Mouse (Mus musculus) ES-Bruce4 (cell line): ENCODE data around the gene Mre11a. TPM values are rescaled to one million over a fixed set of nuclear protein-coding genes. Genes with fewer than 3 reads are reported as not detected.
A peak's percentile ranks its signal among the peaks of the same experiment; 100 is the strongest.

ENCODE experiments used
- H3K27ac ChIP-seq: 2 replicates; pipeline ENCODE4 v1.5.1; 2012; ENCODE audit warnings: low read length, inconsistent platforms; ENCODE audit not compliant: insufficient read depth
- H3K27me3 ChIP-seq: 2 replicates; pipeline ENCODE4 v1.6.1; 2012; ENCODE audit warnings: mild to moderate bottlenecking, low read length, inconsistent platforms; ENCODE audit not compliant: control insufficient read depth, poor library complexity, insufficient read depth, severe bottlenecking
- H3K36me3 ChIP-seq: 2 replicates; pipeline ENCODE4 v1.6.1; 2012; ENCODE audit warnings: inconsistent platforms, mild to moderate bottlenecking, low read length, moderate library complexity; ENCODE audit not compliant: control insufficient read depth, poor library complexity, insufficient read depth, severe bottlenecking
- H3K4me1 ChIP-seq: one replicate; pipeline ENCODE4 v1.8.1; 2011; ENCODE audit warnings: low read length; ENCODE audit not compliant: control insufficient read depth, insufficient read depth
- H3K4me3 ChIP-seq: 2 replicates; pipeline ENCODE4 v1.5.1; 2011; ENCODE audit warnings: low read depth, mild to moderate bottlenecking, low read length
- H3K9ac ChIP-seq: 2 replicates; pipeline ENCODE4 v1.6.1; 2012; ENCODE audit warnings: low read depth, mild to moderate bottlenecking, inconsistent platforms; ENCODE audit not compliant: poor library complexity, severe bottlenecking
- H3K9me3 ChIP-seq: replicated peaks from 2 replicates; pipeline ENCODE4 v1.6.1; 2012; ENCODE audit warnings: mild to moderate bottlenecking, low read length, inconsistent platforms; ENCODE audit not compliant: control insufficient read depth, poor library complexity, insufficient read depth, severe bottlenecking
- CTCF ChIP-seq: IDR thresholded peaks from one replicate; pipeline ENCODE4 v1.8.1; 2011; ENCODE audit warnings: low read depth, low read length
- EP300 ChIP-seq: IDR thresholded peaks from 2 replicates; pipeline ENCODE4 v1.6.1; 2011; ENCODE audit warnings: low read depth, low read length; ENCODE audit not compliant: insufficient read depth
- POLR2A ChIP-seq: IDR thresholded peaks from one replicate; pipeline ENCODE4 v1.8.1; 2011; ENCODE audit warnings: low read length; ENCODE audit not compliant: insufficient read depth
- polyA plus RNA-seq: library from polyadenylated mRNA; stranded (reverse); fragments of >200 nt; gene quantifications from 2 replicates; pipeline ENCODE4 v1.2.4, GENCODE M21; 2011; ENCODE audit warnings: low read depth; ENCODE audit not compliant: missing spikeins, insufficient read depth, insufficient read length

The Mre11a gene
- polyA plus RNA-seq, 1 experiment = 142 TPM

DNA sequence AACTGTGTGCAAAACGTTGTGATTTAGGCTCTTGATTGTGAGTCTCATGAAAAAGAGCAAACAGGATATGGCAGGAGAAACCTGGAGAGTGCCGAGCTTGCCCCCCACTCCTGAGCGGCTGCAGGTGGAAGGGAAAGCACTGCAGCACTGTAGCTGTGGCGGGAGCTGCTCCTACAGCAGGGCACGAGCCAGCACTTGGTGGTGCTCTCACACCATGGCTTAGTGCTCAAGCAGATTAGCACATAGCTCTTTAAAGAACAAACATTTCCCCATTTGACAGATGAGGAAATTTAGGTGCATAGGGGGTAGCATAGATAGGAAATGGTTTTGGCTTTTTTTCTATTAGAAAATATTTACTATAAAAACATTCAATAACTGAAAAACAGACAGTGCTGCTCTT lies 47.6 kb downstream of the Mre11a start:
- Histone ChIP-seq H3K9me3 (no peaks in the 10 kb centered on the region), H3K27ac (no peak overlapping the region), H3K36me3 (peaks cover 43% of the 10 kb centered on the region), H3K4me3 (no peak overlapping the region), H3K27me3 (no peaks in the 10 kb centered on the region), H3K4me1 (no peaks in the 10 kb centered on the region), H3K9ac (no peak overlapping the region)
- TF ChIP-seq EP300 (no peak), POLR2A (no peak), CTCF (peak; percentile 2)

GRCm38 (mm10) chr9:14835335-14836075 lies 51.1 kb downstream of the Mre11a start:
- H3K9me3 ChIP-seq = no peaks in the 10 kb centered on the region
- peaks cover 34% of the 10 kb centered on the region for H3K36me3 ChIP-seq
- no peak overlapping the region for H3K9ac ChIP-seq
- H3K4me1 ChIP-seq = no peaks in the 10 kb centered on the region
- no peak overlapping the region for H3K4me3 ChIP-seq
- TF ChIP-seq EP300 = no peak
- H3K27ac ChIP-seq = no peak overlapping the region
- H3K27me3 ChIP-seq = no peaks in the 10 kb centered on the region

GRCm38 (mm10) chr9:14839527-14839926 lies 55.1 kb downstream of the Mre11a start:
- TF ChIP-seq POLR2A = no peak
- TF ChIP-seq CTCF = no peak
- TF ChIP-seq EP300 = no peak
- no peaks in the 10 kb centered on the region for H3K27me3 ChIP-seq
- H3K4me1 ChIP-seq = no peaks in the 10 kb centered on the region
- H3K36me3 ChIP-seq = peaks cover 11% of the 10 kb centered on the region; the same call in 1 of the 2 replicates
- no peaks in the 10 kb centered on the region for H3K9me3 ChIP-seq
- H3K9ac ChIP-seq = no peak overlapping the region
- H3K4me3 ChIP-seq = no peak overlapping the region
- H3K27ac ChIP-seq = no peak overlapping the region

GRCm38 (mm10) chr9:14839970-14840369 lies 55.5 kb downstream of the Mre11a start:
- TF ChIP-seq CTCF (no peak), EP300 (no peak), POLR2A (no peak)
- no peak overlapping the region for H3K27ac ChIP-seq
- H3K36me3 ChIP-seq = peaks cover 9% of the 10 kb centered on the region; the same call in 1 of the 2 replicates
- no peaks in the 10 kb centered on the region for H3K9me3 ChIP-seq
- no peak overlapping the region for H3K9ac ChIP-seq
- no peaks in the 10 kb centered on the region for H3K4me1 ChIP-seq
- H3K4me3 ChIP-seq = no peak overlapping the region
- H3K27me3 ChIP-seq = no peaks in the 10 kb centered on the region

DNA sequence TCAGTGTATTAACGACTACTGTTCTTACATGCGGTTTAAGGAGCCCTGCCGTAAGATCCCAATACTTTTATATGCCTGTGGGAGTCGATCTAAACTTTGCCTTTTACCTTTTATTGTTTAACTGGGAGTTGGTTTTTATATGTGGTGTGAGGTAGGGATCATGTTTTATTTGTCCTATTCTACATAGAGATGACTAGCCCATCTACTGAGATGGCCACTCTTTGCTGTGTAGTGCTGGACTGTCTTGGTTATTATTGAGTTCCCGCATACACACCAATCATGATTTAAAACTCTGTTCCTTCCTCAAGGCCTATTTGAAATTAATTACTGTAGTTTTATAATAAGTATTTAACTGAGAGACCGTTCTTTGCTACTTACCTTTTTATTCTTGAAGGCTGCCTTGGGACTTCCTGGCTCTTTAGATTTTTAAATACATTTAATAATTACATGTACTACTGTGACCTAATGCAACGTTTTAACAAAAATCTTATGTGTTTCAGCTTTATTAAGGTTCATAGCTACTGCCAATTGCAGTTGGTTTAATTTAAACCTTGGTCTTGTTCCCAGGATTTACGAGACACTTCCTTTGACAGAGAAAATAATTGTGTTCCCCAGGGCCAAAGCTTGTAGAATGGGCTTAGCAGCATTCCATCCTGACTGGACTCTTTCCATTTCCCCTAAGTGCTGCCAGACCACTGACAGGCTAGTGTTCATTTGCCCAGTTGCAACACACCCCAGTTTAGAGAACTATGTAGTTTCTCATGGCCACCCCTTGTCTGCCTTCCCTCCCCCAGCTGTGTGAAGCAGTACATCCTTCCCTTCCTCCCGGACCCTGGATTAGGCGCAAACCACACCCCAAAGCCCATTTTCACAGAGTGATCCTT lies 57.7 kb downstream of the Mre11a start:
- TF ChIP-seq EP300 (no peak), CTCF (no peak), POLR2A (no peak)
- Histone ChIP-seq H3K27me3 (no peaks in the 10 kb centered on the region), H3K4me3 (no peak overlapping the region), H3K9me3 (no peaks in the 10 kb centered on the region), H3K36me3 (no peaks in the 10 kb centered on the region), H3K27ac (no peak overlapping the region), H3K4me1 (no peaks in the 10 kb centered on the region), H3K9ac (no peak overlapping the region)
